Mouse (Mus musculus) thymus, adult 2 months (tissue): ENCODE measurements around the gene Thy1. TPM values are rescaled to one million over a fixed set of nuclear protein-coding genes. Genes with fewer than 3 reads are reported as not detected.
A peak's percentile ranks its signal among the peaks of the same experiment; 100 is the strongest.

Experiments
- DNase-seq: peaks from one replicate; pipeline ENCODE4 v3.0.0; 2021
- H3K27ac ChIP-seq: fragments of 200-500 bp; 2 replicates; pipeline ENCODE4 v1.5.1; 2012; ENCODE audit warnings: low read length, control low read depth; ENCODE audit not compliant: control insufficient read depth, insufficient read depth
- H3K27me3 ChIP-seq: fragments of 200-500 bp; 2 replicates; pipeline ENCODE4 v1.6.1; 2012; ENCODE audit warnings: mild to moderate bottlenecking, low read length, moderate library complexity, mixed read lengths; ENCODE audit not compliant: control insufficient read depth, insufficient read depth
- H3K36me3 ChIP-seq: fragments of 200-500 bp; 2 replicates; pipeline ENCODE4 v1.6.1; 2012; ENCODE audit warnings: mild to moderate bottlenecking, low read length, moderate library complexity; ENCODE audit not compliant: control insufficient read depth, insufficient read depth
- H3K4me1 ChIP-seq: fragments of 200-500 bp; replicated peaks from 2 replicates; pipeline ENCODE4 v1.6.1; 2012; ENCODE audit warnings: low read length; ENCODE audit not compliant: control insufficient read depth, insufficient read depth
- H3K4me3 ChIP-seq: fragments of 200-500 bp; 2 replicates; pipeline ENCODE4 v1.5.1; 2012; ENCODE audit warnings: mild to moderate bottlenecking, low read length, control low read depth, moderate library complexity; ENCODE audit not compliant: control insufficient read depth, insufficient read depth
- CTCF ChIP-seq: fragments of 200-500 bp; IDR thresholded peaks from 2 replicates; pipeline ENCODE4 v1.5.1; 2012; ENCODE audit warnings: mild to moderate bottlenecking, control low read depth, low read length, moderate library complexity, borderline replicate concordance; ENCODE audit not compliant: control insufficient read depth, poor library complexity, insufficient read depth; ENCODE audit errors: extremely low read depth
- POLR2A ChIP-seq: fragments of 200-500 bp; IDR thresholded peaks from 2 replicates; pipeline ENCODE4 v1.6.1; 2012; ENCODE audit warnings: mild to moderate bottlenecking, low read length, control low read depth, moderate library complexity; ENCODE audit not compliant: control insufficient read depth, poor library complexity, insufficient read depth; ENCODE audit errors: extremely low read depth
- WGBS: fragments of 180-500 bp; shearing (Covaris S2); methylation state at CpG from one replicate; pipeline ENCODE4 v1.1.7; 2018; 5-methylcytosine and 5-hydroxymethylcytosine counted together
- polyA plus RNA-seq: library from polyadenylated mRNA; depleted of rRNA; stranded (reverse); fragments of >200 nt; gene quantifications from 2 replicates; pipeline ENCODE4 v1.2.3, GENCODE M21; 2012

The Thy1 gene
- polyA plus RNA-seq, 1 experiment = 3,478 TPM

DNA sequence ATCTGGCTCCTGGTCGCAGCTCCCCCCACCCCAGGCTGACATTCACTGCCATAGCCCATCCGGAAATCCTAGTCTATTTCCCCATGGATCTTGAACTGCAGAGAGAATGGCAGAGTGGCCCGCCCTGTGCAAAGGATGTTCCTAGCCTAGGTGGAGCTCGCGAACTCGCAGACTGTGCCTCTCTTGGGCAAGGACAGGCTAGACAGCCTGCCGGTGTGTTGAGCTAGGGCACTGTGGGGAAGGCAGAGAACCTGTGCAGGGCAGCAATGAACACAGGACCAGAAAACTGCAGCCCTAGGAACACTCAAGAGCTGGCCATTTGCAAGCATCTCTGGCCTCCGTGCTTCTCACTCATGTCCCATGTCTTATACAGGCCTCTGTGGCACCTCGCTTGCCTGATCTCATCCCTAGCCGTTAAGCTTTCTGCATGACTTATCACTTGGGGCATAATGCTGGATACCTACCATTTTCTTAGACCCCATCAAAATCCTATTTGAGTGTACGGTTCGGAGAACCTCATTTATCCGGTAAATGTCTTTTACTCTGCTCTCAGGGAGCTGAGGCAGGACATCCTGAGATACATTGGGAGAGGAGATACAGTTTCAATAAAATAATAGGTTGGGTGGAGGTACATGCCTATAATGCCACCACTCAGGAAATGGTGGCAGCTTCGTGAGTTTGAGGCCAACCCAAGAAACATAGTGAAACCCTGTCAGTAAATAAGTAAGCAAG, 1.4 kb downstream of the Thy1 start:
- peaks cover 45% of the 10 kb centered on the region for H3K36me3 ChIP-seq
- peak overlapping the region; percentile 94 for H3K4me3 ChIP-seq
- peaks cover 50% of the 10 kb centered on the region for H3K4me1 ChIP-seq
- 24% methylated on average over 14 of the region's 14 CpGs for WGBS
- TF ChIP-seq CTCF = peak; percentile 39; the same call in 1 of the 2 replicates
- peak; percentile 35; the same call in 1 of the 2 replicates for TF ChIP-seq POLR2A
- DNase-seq = peak; percentile 78
- peak overlapping the region; percentile 94 for H3K27ac ChIP-seq
- H3K27me3 ChIP-seq = no peaks in the 10 kb centered on the region

DNA sequence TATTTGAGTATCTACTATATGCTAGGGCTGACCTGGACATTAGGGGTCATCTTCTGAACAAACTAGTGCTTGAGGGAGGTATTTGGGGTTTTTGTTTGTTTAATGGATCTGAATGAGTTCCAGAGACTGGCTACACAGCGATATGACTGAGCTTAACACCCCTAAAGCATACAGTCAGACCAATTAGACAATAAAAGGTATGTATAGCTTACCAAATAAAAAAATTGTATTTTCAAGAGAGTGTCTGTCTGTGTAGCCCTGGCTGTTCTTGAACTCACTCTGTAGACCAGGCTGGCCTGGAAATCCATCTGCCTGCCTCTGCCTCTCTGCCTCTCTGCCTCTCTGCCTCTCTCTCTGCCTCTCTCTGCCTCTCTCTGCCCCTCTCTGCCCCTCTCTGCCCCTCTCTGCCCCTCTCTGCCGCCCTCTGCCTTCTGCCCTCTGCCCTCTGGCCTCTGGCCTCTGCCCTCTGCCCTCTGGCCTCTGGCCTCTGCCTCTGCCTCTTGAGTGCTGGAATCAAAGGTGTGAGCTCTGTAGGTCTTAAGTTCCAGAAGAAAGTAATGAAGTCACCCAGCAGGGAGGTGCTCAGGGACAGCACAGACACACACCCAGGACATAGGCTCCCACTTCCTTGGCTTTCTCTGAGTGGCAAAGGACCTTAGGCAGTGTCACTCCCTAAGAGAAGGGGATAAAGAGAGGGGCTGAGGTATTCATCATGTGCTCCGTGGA, 2.1 kb downstream of the Thy1 start:
- Histone ChIP-seq H3K36me3 (peaks cover 49% of the 10 kb centered on the region), H3K4me3 (peak overlapping the region; percentile 99), H3K27me3 (no peaks in the 10 kb centered on the region), H3K4me1 (peaks cover 54% of the 10 kb centered on the region), H3K27ac (peak overlapping the region; percentile 94)
- TF ChIP-seq CTCF (no peak), POLR2A (no peak)
- WGBS = 42% methylated on average over 3 of the region's 3 CpGs
- peak; percentile 28 for DNase-seq

DNA sequence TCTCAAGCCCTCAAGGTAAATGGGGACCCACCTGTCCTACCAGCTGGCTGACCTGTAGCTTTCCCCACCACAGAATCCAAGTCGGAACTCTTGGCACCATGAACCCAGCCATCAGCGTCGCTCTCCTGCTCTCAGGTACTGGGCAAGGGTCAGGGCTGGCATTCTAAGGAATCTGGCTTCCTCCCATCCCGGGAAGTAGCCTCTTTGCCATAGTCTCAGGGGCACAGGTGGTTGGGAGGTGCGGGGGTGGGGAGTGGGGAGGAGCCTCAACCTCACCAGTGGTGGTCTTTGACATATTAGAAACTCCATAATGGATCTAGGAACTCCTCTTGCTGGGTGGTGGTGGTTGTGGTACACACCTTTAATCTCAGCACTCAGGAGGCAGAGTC, 2.7 kb downstream of the Thy1 start:
- Histone ChIP-seq H3K27me3 (no peaks in the 10 kb centered on the region), H3K27ac (peak overlapping the region; percentile 94), H3K4me1 (peaks cover 52% of the 10 kb centered on the region), H3K36me3 (peaks cover 49% of the 10 kb centered on the region), H3K4me3 (peak overlapping the region; percentile 99)
- peak; percentile 33 for DNase-seq
- TF ChIP-seq CTCF = no peak
- no peak for TF ChIP-seq POLR2A
- WGBS = 52% methylated on average over 5 of the region's 5 CpGs

DNA sequence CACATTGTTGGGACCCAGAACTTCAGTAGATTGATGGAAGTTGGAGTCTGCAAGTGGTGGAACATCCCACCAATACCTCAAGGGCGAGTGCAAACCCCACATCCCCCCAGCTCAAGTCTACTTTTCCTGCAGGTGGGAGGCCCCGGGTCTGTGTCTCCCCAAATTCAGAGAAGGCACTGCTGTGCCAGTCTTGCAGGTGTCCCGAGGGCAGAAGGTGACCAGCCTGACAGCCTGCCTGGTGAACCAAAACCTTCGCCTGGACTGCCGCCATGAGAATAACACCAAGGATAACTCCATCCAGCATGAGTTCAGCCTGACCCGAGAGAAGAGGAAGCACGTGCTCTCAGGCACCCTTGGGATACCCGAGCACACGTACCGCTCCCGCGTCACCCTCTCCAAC, 3.2 kb downstream of the Thy1 start:
- TF ChIP-seq CTCF (no peak), POLR2A (no peak)
- H3K36me3 ChIP-seq = peaks cover 49% of the 10 kb centered on the region
- H3K27ac ChIP-seq = peak overlapping the region; percentile 94
- no peaks in the 10 kb centered on the region for H3K27me3 ChIP-seq
- peaks cover 47% of the 10 kb centered on the region for H3K4me1 ChIP-seq
- DNase-seq = peak; percentile 58
- WGBS = 8% methylated on average over 12 of the region's 12 CpGs
- H3K4me3 ChIP-seq = peak overlapping the region; percentile 99

DNA sequence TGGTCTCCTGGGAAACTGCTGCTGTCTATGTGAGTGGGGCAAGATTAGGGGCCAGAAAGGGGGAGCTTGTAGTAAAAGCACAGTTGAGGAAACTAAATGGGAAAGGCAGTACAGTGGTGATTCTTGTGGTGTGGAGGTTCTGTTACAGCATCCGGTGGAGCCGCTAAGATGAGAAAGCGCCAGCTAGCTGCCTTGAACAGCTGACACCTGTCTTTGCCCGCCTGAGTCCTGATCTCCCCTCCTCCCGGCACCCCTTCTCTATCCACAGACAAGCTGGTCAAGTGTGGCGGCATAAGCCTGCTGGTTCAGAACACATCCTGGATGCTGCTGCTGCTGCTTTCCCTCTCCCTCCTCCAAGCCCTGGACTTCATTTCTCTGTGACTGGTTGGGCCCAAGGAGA, 3.9 kb downstream of the Thy1 start:
- Histone ChIP-seq H3K4me1 (peaks cover 41% of the 10 kb centered on the region), H3K4me3 (peak overlapping the region; percentile 99), H3K27me3 (no peaks in the 10 kb centered on the region), H3K36me3 (peaks cover 49% of the 10 kb centered on the region), H3K27ac (peak overlapping the region; percentile 97)
- 3% methylated on average over 6 of the region's 6 CpGs for WGBS
- DNase-seq = peak; percentile 78
- 0 out of 2 replicates have a peak, but pooled peaks have one; percentile 12 for TF ChIP-seq CTCF
- TF ChIP-seq POLR2A = no peak

DNA sequence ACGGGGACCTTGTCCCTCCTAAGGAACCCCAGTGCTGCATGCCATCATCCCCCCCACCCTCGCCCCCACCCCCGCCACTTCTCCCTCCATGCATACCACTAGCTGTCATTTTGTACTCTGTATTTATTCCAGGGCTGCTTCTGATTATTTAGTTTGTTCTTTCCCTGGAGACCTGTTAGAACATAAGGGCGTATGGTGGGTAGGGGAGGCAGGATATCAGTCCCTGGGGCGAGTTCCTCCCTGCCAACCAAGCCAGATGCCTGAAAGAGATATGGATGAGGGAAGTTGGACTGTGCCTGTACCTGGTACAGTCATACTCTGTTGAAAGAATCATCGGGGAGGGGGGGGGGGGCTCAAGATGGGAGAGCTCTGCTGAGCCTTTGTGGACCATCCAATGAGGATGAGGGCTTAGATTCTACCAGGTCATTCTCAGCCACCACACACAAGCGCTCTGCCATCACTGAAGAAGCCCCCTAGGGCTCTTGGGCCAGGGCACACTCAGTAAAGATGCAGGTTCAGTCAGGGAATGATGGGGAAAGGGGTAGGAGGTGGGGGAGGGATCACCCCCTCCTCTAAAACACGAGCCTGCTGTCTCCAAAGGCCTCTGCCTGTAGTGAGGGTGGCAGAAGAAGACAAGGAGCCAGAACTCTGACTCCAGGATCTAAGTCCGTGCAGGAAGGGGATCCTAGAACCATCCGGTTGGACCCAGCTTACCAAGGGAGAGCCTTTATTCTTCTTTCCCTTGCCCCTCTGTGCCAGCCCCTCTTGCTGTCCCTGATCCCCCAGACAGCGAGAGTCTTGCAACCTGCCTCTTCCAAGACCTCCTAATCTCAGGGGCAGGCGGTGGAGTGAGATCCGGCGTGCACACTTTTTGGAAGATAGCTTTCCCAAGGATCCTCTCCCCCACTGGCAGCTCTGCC, 4.6 kb downstream of the Thy1 start:
- TF ChIP-seq POLR2A (no peak), CTCF (no peak)
- WGBS = 58% methylated on average over 14 of the region's 14 CpGs

More for the DNA sequence above, 4.6 kb downstream of the Thy1 start:
- H3K27me3 ChIP-seq = no peaks in the 10 kb centered on the region
- DNase-seq = no peak
- H3K36me3 ChIP-seq = peaks cover 49% of the 10 kb centered on the region
- H3K4me1 ChIP-seq = peaks cover 34% of the 10 kb centered on the region
- peak overlapping the region; percentile 97 for H3K27ac ChIP-seq
- peak overlapping the region; percentile 99 for H3K4me3 ChIP-seq
